Mouse (Mus musculus): ENCODE results near the gene Ppie.
"Not testable (repeated sequence)": the region's sequence is repeated elsewhere in the genome, so short reads cannot be mapped to it uniquely, and the experiment has no call there.

The Ppie gene

DNA sequence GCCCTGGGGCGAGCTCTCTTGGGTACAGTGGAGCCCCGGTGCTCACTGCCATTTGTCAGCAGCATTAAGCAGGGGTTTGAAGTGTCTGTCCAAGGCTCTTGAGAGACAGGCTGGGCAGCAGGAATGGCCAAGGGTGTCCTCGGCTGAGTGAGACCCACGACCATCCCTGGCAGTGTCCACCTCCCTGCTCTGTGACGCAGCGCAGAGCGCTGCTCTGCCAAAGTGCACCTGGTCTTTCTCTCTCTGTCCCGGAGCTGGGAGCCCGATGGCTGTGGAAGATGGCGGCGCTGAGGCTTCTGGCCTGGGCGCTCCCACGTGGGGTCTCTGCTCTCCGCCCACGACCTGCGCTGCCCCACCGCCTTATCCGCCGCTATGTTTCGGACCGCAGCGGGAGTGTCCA, 23.7 kb downstream of the Ppie start, which contains the start of gene Oxct2b:
Oxct2b (plus strand) TSS at position 256 of the 400 bp plus-strand sequence.
- no peak for DNase-seq (ENCODE audit: extremely low read depth, low read depth)

DNA sequence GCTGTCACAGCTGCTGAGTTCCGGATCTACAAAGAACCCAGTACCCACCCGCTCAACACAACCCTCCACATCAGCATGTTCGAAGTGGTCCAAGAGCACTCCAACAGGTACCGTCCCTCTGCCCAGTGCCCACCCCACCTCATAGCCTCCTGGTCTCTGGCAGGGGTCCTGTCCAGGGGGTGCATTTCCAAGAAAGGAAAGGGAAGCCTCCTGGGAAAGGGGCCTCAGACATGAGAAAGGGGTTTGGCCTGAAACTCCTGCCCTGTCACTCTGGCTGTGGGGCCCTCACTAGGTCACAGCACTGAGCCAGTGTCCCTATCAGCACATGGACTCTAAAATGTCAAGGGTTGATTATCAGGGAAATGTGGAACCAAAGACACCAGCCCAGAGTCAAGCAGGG, 25.1 kb downstream of the Ppie start:
- DNase-seq (ENCODE audit: extremely low read depth, low read depth), result not testable (repeated sequence)

GRCm38 (mm10) chr4:123112216-123112764, 27.5 kb downstream of the Ppie start:
- peak; percentile 14 for DNase-seq (ENCODE audit: extremely low read depth, low read depth)

- not testable (repeated sequence) for DNase-seq (ENCODE audit: extremely low read depth, low read depth)
These were observed 28.3 kb downstream of the Ppie start for GRCm38 (mm10) chr4:123111275-123111983.

DNA sequence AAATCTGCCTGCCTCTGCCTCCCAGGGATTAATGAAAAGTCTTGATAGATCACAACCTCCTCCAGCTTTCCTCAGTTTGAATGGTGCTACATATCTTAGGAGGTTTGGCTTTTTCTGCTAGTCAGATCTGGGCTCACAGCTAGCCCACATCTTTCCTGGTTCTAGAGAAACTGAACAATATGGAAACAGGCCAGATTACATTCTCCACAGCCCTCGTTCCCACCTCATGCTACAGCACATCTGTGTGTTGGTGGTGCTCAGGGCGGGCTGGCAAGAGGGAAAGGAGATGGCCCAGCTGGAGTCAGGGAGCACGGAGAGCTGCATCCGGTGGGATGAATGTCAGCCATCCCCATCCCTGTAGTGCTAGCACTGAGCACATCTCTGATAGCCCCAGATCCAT, 29.0 kb downstream of the Ppie start:
- DNase-seq (ENCODE audit: extremely low read depth, low read depth), result no peak

DNA sequence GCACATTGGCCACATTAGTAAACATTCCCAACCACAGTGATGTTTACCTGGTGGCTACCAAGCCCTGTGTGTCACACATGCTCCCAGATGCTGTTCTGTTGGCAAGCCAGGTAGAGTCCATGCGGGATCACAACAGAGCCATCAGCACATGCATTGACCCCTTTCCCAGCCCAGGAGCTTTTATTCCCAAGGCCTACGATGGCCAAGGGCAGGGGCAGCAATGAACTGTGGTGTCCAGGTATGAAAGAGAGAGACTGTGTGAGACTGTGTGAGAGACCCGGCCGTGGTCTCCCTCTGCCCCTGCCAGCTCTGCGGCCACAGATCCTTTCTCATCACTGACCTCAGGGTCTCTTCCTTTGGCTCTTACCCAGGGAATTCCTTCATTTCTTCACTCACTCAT, 31.7 kb downstream of the Ppie start:
- DNase-seq (ENCODE audit: extremely low read depth, low read depth), result no peak

DNA sequence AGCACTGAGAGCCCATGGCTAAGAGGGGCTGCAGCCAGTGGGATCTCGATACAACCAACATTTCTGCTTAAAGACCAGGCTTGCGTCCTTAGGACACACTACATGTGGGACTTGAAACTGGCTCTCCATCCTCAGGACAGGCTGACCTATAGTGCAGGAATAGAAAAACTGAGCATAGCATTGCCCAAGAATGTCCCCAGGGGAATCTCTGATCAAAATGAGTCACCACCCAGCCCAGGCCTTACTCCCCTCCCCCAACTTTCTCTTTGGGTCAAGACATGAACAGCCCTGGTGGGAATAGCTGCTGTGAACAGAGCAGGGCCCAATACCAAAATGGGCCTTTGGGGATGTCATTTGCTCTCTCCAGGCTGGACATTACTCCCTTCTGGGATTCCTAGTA, 32.9 kb downstream of the Ppie start:
- DNase-seq (ENCODE audit: extremely low read depth, low read depth), result no peak

GRCm38 (mm10) chr4:123105929-123106328, 33.8 kb downstream of the Ppie start:
- not testable (repeated sequence) for DNase-seq (ENCODE audit: extremely low read depth, low read depth)

- no peak for DNase-seq (ENCODE audit: extremely low read depth, low read depth)
These were observed 34.3 kb downstream of the Ppie start for GRCm38 (mm10) chr4:123105451-123105790.

- no peak for DNase-seq (ENCODE audit: extremely low read depth, low read depth)
These were observed 34.9 kb downstream of the Ppie start, which contains the start of gene Bmp8b for GRCm38 (mm10) chr4:123104651-123105450. TSS of gene Bmp8b (plus strand) at chr4:123105165.

DNA sequence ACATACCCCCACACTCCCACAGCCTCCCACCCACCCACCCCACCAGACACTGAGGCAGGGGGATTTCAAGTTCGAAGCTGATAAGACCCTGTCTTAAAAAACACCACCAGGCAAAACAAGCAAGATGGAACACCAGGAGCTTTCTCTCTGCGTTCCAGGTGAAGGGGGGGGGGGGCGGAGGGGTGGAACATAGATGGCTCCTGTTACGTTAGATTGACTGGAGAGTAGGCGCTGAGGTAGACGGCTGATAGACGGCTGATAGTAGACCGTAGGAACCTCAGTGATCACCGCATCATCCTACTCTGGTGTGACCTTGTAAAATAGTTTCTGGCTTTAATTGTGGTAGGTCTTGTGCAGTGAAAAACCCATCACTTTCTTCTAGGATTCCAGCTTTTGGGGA, 45.9 kb downstream of the Ppie start:
- DNase-seq (ENCODE audit: extremely low read depth, low read depth), result no peak

GRCm38 (mm10) chr4:123093064-123093776, 46.5 kb downstream of the Ppie start:
- no peak for DNase-seq (ENCODE audit: extremely low read depth, low read depth)

GRCm38 (mm10) chr4:123092621-123093020, 47.1 kb downstream of the Ppie start:
- DNase-seq (ENCODE audit: extremely low read depth, low read depth), result no peak

GRCm38 (mm10) chr4:123086381-123086780, 53.4 kb downstream of the Ppie start:
- DNase-seq (ENCODE audit: extremely low read depth, low read depth), result no peak

GRCm38 (mm10) chr4:123085290-123085689, 54.5 kb downstream of the Ppie start:
- no peak for DNase-seq (ENCODE audit: extremely low read depth, low read depth)

GRCm38 (mm10) chr4:123083323-123083902, 56.3 kb downstream of the Ppie start:
- DNase-seq (ENCODE audit: extremely low read depth, low read depth), result peak; percentile 41

DNA sequence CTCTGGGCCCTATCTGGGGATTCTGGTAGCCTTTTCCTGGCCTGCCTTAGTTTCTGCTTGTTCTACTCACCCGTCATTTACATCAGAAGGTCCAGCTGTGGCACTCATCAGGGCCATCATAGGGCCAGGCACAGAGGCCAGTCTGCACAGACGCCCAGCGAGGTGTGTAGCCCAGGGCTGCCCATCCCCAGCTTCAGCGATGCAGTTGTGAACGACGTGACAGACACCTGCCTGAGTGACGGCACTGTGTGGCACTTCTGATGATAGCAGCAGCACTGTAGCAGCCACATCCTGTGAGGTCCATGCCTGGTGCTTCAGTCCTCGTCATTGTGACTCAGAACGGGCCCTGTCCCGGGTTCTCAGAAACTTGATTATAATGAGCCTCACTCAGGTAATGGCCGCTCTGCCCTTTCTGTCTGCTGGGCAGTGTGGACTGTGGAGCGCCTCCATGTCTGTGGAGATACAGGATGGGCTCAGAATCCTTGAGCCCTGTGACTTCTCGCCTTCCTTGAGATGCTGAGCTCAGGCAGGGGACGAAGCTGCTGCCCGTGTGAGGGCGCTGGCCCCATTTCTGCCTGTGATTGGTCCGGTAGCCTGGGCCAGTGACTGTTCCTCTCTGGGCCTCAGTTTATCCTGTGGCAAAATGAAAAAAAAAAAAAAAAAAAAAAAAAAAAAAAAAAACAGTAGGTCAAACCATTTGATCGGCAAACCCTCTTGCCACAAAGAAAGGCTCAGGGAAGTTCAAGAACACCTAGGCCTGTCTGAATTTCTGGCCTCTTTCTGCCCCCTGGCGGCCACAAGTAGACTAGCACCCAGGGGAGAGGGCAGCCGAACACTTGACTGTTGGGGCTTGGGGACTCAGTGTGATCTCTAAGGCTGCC, 57.2 kb downstream of the Ppie start:
- peak; percentile 44 for DNase-seq (ENCODE audit: extremely low read depth, low read depth)

- DNase-seq (ENCODE audit: extremely low read depth, low read depth), result no peak
These were observed 59.0 kb downstream of the Ppie start for GRCm38 (mm10) chr4:123080791-123081190.

- DNase-seq (ENCODE audit: extremely low read depth, low read depth), result peak; percentile 67
These were observed 61.5 kb downstream of the Ppie start for GRCm38 (mm10) chr4:123078231-123078630.
